Mouse (Mus musculus): ENCODE measurements at regions not wholly inside any gene's neighbourhood (a gene's known extent, or its start where the extent isn't known, plus 50 kb on each side); places are given as distances from the start of the nearest gene placed in this dataset.

- TF ChIP-seq CTCF (IDR thresholded peaks at IDR 0.05; ENCODE audit: insufficient read depth, low read length) = no peak
- no peak for TF ChIP-seq POLR2A (IDR thresholded peaks at IDR 0.05; ENCODE audit: borderline replicate concordance, extremely low read depth, low read depth, low read length)
Observed at GRCm38 (mm10) chr3:14989635-14990034, 103.6 kb downstream of the Car2 start.

Measured in lung, adult 2 months (tissue).